Mouse (Mus musculus) midbrain, postnatal 0 days (tissue): ENCODE data around the gene Rsph10b. TPM values are rescaled to one million over a fixed set of nuclear protein-coding genes. Genes with fewer than 3 reads are reported as not detected.

Experiments used
- ATAC-seq: fragments of 200-750 bp; cut with Nextera tagmentation; 2 replicates; pipeline ENCODE4 v1.8.0; 2017; ENCODE audit warnings: moderate number of reproducible peaks, mild to moderate bottlenecking, moderate TSS enrichment, moderate library complexity; ENCODE audit not compliant: low FRiP score
- DNase-seq: peaks from one replicate; pipeline ENCODE4 v3.0.0-alpha.2; 2015; ENCODE audit warnings: low spot score
- H3K27ac ChIP-seq: fragments of 300-500 bp; sonication (generic); 2 replicates; pipeline ENCODE4 v1.5.1; 2014; ENCODE audit warnings: low read depth, mild to moderate bottlenecking, low read length, mixed read lengths
- H3K27me3 ChIP-seq: fragments of 300-500 bp; sonication (generic); 2 replicates; pipeline ENCODE4 v1.6.1; 2014; ENCODE audit warnings: low read length, control low read depth, mixed read lengths; ENCODE audit not compliant: insufficient read depth
- H3K36me3 ChIP-seq: fragments of 300-500 bp; sonication (generic); 2 replicates; pipeline ENCODE4 v1.6.1; 2014; ENCODE audit warnings: low read length, control low read depth, mixed read lengths; ENCODE audit not compliant: insufficient read depth
- H3K4me1 ChIP-seq: fragments of 300-500 bp; sonication (generic); 2 replicates; pipeline ENCODE4 v1.6.1; 2014; ENCODE audit warnings: mild to moderate bottlenecking, control low read depth, antibody characterized with exemption, low read length, mixed read lengths; ENCODE audit not compliant: insufficient read depth
- H3K4me2 ChIP-seq: fragments of 300-500 bp; sonication (generic); 2 replicates; pipeline ENCODE4 v1.6.1; 2014; ENCODE audit warnings: low read depth, mild to moderate bottlenecking, low read length, mixed read lengths; ENCODE audit not compliant: poor library complexity, severe bottlenecking
- H3K4me3 ChIP-seq: fragments of 300-500 bp; sonication (generic); 2 replicates; pipeline ENCODE4 v1.5.1; 2014; ENCODE audit warnings: low read depth, mild to moderate bottlenecking, low read length, moderate library complexity
- H3K9ac ChIP-seq: fragments of 300-500 bp; sonication (generic); replicated peaks from 2 replicates; pipeline ENCODE4 v1.6.1; 2014; ENCODE audit warnings: mild to moderate bottlenecking, low read length, moderate library complexity, mixed read lengths; ENCODE audit not compliant: poor library complexity, severe bottlenecking
- H3K9me3 ChIP-seq: fragments of 300-500 bp; sonication (generic); 2 replicates; pipeline ENCODE4 v1.6.1; 2016; ENCODE audit warnings: low read length, control low read depth
- CTCF ChIP-seq: IDR thresholded peaks from 2 replicates; pipeline ENCODE4 v1.5.1; 2016; ENCODE audit warnings: antibody characterized with exemption, mild to moderate bottlenecking
- WGBS: fragments of 180-500 bp; shearing (Covaris S2); extraction: QIAGEN DNeasy Blood & Tissue Kit; methylation state at CpG from one replicate; pipeline ENCODE4 v1.1.7; 2014; 5-methylcytosine and 5-hydroxymethylcytosine counted together
- polyA plus RNA-seq: library from polyadenylated mRNA; unstranded; fragments of >200 nt; fragmentation: Nextera tagmentation; extraction: Ambion mirVana; gene quantifications from 2 replicates; pipeline ENCODE4 v1.2.1, GENCODE M21; 2015
- total RNA-seq: library from RNA; depleted of rRNA; stranded (reverse); fragments of >200 nt; gene quantifications from 2 replicates; pipeline ENCODE4 v1.2.3, GENCODE M21; 2014

The Rsph10b gene
- total and polyA plus RNA-seq, 2 experiments from 2014 or later, result 5.8 to 6.8 TPM

DNA sequence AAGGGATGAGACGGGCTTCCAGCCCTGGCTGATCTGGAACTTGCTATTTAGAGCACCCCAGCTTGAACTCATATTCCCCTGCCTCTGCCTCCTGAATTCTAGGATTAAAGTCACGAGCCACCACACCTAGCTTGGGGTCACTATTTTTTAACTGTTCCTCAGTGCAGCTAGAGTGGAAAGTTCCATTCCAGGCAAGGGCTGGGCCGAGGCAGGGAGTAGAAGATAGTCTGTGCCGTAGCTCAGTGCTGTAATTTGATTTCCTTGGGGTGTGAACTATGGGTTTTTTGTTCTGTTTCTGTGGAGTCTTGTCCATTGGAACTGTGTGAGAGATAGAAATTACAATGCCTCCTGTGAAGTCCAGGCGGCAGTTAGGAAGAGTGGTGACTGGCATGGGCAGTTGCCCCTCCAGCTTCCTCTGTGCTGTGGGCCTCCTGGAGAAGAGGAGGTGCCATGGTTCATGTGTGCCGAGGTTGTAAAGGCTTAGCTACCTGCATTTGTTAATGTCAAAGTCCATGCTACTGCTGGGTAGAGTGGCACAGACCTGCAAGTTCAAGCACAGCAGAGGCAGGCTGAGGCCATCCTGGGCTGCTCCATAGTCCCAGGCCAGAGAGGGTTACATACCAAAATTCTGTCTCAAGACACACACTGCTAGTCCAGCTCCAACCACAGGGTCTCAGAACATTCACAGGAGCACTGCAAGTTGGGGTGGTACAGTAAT, 813 bp upstream of the Rsph10b start:
- Histone ChIP-seq H3K9me3 (no peaks in the 10 kb centered on the region), H3K9ac (no peak overlapping the region), H3K36me3 (peaks cover 33% of the 10 kb centered on the region), H3K27ac (no peak overlapping the region), H3K4me2 (no peak overlapping the region), H3K27me3 (no peaks in the 10 kb centered on the region), H3K4me3 (no peak overlapping the region), H3K4me1 (no peaks in the 10 kb centered on the region; the same call in 1 of the 2 replicates)
- no peak for TF ChIP-seq CTCF
- ATAC-seq, result no peak
- 90% methylated on average over 6 of the region's 6 CpGs for WGBS
- DNase-seq, result no peak

DNA sequence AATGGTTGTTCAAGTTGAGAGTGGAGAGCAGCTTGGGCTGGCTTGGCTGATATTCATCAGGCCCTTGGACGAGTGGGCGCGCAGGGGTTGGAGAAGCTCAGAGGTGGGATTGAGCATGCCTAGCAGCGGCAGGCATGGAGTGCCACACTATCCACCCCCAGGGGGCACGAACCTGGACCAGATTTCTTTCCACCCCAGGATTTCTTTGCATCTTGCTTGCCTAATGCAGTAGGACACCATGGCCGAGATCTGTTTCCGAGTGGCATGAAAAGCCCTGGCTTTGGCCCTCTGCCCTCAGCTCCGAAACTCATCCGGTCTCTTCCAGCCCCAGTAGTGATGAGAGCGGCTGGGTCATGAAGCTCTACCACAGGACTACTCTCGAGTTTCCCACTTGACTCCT, 579 bp downstream of the Rsph10b start:
- H3K9ac ChIP-seq, result no peak overlapping the region
- DNase-seq (no peak), ATAC-seq (no peak)
- no peaks in the 10 kb centered on the region for H3K27me3 ChIP-seq
- H3K4me1 ChIP-seq, result no peaks in the 10 kb centered on the region; the same call in 1 of the 2 replicates
- 87% methylated on average over 11 of the region's 11 CpGs for WGBS
- H3K4me2 ChIP-seq, result 0 out of 2 replicates have a peak overlapping the region, but pooled peaks have one; percentile 15
- TF ChIP-seq CTCF, result no peak
- H3K4me3 ChIP-seq, result no peak overlapping the region
- no peaks in the 10 kb centered on the region for H3K9me3 ChIP-seq
- no peak overlapping the region for H3K27ac ChIP-seq
- peaks cover 28% of the 10 kb centered on the region for H3K36me3 ChIP-seq

DNA sequence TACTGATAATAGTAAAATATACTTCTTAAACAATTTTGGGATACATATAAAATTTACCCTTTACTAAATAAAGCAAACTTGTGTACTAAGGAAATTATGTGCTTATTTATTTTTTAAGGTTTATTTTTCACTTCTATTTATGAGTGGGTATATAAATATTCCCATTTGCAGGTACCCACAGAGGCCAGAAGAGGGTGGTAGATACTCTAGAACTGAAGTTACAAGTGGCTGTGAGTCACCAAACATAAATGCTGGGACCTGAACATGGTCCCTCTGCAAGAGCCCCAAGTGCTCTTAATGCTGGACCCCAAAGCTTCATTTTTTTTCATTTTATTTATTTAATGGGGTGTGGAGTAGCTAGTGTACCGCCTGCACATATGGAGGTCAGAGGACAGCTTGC, 1.0 kb downstream of the Rsph10b start:
- peak; percentile 17; the same call in 1 of the 2 replicates for TF ChIP-seq CTCF
- no peak for ATAC-seq
- no peak overlapping the region for H3K4me2 ChIP-seq
- H3K9ac ChIP-seq, result no peak overlapping the region
- 87% methylated on average over 1 of the region's 1 CpGs for WGBS
- H3K9me3 ChIP-seq, result no peaks in the 10 kb centered on the region
- no peak overlapping the region for H3K27ac ChIP-seq
- no peak for DNase-seq
- no peaks in the 10 kb centered on the region for H3K27me3 ChIP-seq
- no peak overlapping the region for H3K4me3 ChIP-seq
- H3K36me3 ChIP-seq, result peaks cover 24% of the 10 kb centered on the region
- H3K4me1 ChIP-seq, result no peaks in the 10 kb centered on the region; the same call in 1 of the 2 replicates

DNA sequence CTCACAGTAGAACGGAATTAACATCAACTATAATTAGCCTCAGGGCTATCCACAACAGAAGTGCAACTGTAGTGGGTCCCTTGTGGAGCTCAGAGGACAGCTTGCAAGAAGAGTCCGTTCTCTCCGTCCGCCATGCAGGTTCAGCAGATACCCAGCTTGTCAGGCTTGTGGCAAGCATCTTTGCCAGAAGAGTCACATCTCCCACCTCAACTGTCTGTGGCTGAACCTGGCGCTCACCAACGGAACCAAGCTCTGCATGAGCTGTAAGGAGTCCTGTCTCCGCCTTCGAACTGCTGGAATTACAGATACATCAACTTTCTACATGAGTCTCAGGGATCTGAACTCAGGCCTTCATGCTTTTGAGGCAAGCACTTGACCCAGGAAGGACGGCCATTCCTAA, 3.3 kb downstream of the Rsph10b start:
- H3K36me3 ChIP-seq, result peaks cover 3% of the 10 kb centered on the region; the same call in 1 of the 2 replicates
- WGBS, result 88% methylated on average over 9 of the region's 9 CpGs
- no peaks in the 10 kb centered on the region; the same call in 1 of the 2 replicates for H3K4me1 ChIP-seq
- DNase-seq, result no peak
- H3K9ac ChIP-seq, result no peak overlapping the region
- no peaks in the 10 kb centered on the region for H3K9me3 ChIP-seq
- H3K27me3 ChIP-seq, result no peaks in the 10 kb centered on the region
- no peak overlapping the region for H3K4me2 ChIP-seq
- TF ChIP-seq CTCF, result no peak
- H3K27ac ChIP-seq, result no peak overlapping the region
- no peak overlapping the region for H3K4me3 ChIP-seq
- no peak for ATAC-seq

DNA sequence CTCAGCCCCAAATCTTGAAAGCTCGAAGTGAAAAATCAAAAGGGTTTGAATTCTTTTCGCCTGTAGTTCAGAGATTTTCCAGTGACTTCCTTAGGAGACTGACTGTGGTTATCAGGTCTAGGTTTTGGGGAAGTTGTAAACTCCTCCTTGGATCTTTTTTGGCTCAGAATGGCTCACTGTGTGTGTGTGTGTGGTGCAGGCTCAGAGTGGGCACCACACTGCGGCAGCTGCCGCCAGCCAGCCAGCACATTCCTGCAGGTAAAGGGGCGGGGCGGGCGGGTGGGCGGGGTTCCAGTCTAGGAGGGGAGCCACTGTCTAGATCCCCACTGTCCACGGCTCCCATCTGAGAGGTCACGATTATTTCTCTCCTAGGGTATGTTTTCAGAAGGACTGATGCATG, 8.8 kb downstream of the Rsph10b start:
- H3K36me3 ChIP-seq, result 0 out of 2 replicates have a peak, but pooled peaks cover 3% of the 10 kb centered on the region
- no peaks in the 10 kb centered on the region for H3K4me1 ChIP-seq
- H3K9me3 ChIP-seq, result no peaks in the 10 kb centered on the region
- WGBS, result 30% methylated on average over 10 of the region's 10 CpGs
- H3K4me3 ChIP-seq, result no peak overlapping the region
- H3K4me2 ChIP-seq, result no peak overlapping the region
- H3K9ac ChIP-seq, result no peak overlapping the region
- no peaks in the 10 kb centered on the region for H3K27me3 ChIP-seq
- ATAC-seq (no peak), DNase-seq (no peak)
- H3K27ac ChIP-seq, result no peak overlapping the region
- TF ChIP-seq CTCF, result no peak
